Mouse (Mus musculus) spleen, adult 12 weeks (tissue): ENCODE measurements at regions not wholly inside any gene's neighbourhood (a gene's known extent, or its start where the extent isn't known, plus 50 kb on each side); places are given as distances from the start of the nearest gene placed in this dataset.

Source experiments
- DNase-seq: peaks from one replicate; pipeline ENCODE4 v3.0.0; 2022; ENCODE audit warnings: low spot score

DNA sequence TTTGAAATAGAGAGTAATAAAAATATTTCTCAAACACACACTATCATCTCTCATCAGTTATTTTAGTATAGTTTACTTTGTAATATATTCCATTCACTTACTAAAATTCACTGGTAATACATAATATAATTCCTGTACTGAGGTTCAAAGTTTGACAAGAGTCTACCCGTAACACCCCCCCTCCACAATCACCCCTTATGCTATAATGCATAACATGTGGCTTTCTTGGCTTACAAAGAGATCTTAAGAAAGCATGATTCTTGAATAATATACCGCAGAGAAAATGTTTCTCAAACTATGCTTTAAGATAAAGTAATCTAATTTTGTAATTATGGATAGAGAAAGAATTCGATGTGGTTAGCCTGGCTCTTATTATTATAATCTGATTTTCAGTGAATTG lies 539.7 kb downstream of the Gm11232 start:
- no peak for DNase-seq

- DNase-seq, result no peak
Measured at GRCm38 (mm10) chr4:71187801-71188200, 570.0 kb downstream of the Gm11232 start.

GRCm38 (mm10) chr4:71177661-71178060 lies 580.1 kb downstream of the Gm11232 start:
- no peak for DNase-seq

DNA sequence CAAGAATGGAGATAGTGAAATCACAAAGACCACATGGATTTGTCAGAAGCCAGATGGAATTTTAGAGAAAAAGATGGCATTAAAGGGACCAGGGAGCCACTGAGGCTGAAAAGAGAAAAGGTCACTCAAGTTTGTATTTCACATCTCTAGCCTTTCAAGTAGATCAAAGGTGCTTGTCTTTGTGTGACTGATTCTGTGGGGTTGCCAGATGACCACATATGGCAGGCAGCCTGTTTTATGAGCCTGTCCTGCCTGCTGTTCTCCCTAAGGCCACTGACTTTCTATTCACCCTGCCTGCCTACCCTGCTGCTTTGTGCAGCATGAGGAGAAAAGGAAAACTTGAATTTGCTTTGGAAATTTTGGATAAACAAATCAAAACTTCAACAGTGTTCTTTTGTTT lies 592.0 kb downstream of the Gm11232 start:
- DNase-seq, result no peak

GRCm38 (mm10) chr4:71131670-71132317 lies 597.0 kb upstream of the Megf9 start:
- no peak for DNase-seq

DNA sequence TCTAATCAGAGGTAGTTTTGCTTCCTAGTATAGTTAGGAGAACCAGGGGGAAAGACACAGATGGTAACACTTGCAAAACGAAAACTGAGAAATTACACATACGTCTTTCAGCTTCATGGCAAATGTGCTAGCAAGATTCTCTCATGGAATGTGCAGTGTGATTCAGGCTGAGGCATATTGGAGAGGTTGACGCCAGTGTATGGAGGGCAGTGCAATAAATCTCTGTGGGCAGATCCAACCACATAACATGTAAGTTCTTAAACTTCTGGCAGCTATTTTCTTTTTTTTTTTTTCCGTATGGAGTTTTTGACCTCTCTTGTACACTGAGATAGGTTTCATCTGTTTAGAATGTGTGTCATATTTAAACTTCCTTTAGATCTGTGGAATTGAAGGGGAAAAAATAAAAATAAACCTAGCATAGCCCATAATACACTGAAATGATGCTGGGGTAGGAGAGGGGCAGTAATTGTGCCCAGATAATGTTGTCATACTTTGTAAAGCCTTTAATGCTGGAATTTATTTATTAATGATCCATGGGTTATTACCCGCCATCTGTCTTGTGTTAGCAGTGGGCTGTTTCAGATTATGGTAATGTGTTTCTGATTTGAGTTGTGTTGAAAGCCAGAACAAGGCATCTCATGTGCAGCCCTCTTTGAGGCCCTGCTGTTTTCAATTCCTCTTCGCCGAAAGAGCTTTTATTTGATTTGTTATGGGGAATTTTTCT lies 596.3 kb upstream of the Megf9 start:
- no peak for DNase-seq

GRCm38 (mm10) chr4:71129306-71129705 lies 594.5 kb upstream of the Megf9 start:
- no peak for DNase-seq
